Mouse (Mus musculus) lung, adult 2 months (tissue): ENCODE measurements around the gene Fbxo21.

Experiments
- CTCF ChIP-seq: fragments of 200-500 bp; IDR thresholded peaks from 2 replicates; pipeline ENCODE4 v1.5.1; 2011; ENCODE audit warnings: mild to moderate bottlenecking, low read length, control low read depth; ENCODE audit not compliant: insufficient read depth
- POLR2A ChIP-seq: fragments of 200-500 bp; IDR thresholded peaks from 2 replicates; pipeline ENCODE4 v1.6.1; 2011; ENCODE audit warnings: low read depth, mild to moderate bottlenecking, control low read depth, low read length, borderline replicate concordance; ENCODE audit errors: extremely low read depth

DNA sequence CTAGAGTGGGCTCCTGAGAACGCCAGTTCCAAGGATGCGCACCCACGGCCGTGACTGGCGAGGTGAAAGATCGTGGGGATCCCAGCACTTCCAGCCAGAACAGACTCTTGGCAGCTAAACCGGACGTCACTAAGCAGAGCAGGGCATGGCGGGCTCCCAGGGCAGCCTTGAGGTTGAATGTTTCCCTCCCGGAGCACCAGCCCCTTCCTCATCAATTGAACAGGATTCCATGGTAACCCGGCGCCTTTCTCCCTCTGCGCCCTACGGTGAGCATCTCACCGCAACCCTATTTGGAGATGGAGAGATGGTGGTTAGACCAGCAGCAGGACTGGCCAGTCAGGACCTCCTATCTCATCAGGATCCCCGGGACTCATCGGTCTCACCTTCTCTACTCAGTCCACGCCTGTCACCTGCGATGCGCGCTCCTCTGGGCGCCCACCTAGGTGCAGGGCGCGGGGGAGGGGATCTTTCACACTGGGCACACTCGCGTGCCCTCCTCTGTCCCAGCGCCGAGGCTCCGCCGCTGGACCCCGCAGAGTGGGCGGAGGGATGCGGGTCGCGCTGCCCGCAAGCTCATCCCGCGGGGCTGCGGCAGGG, 50.7 kb downstream of the Fbxo21 start:
- no peak for TF ChIP-seq POLR2A
- no peak for TF ChIP-seq CTCF
